Comparison of ENCODE assay signal across 26 mouse cellular contexts in the genomic region with DNA sequence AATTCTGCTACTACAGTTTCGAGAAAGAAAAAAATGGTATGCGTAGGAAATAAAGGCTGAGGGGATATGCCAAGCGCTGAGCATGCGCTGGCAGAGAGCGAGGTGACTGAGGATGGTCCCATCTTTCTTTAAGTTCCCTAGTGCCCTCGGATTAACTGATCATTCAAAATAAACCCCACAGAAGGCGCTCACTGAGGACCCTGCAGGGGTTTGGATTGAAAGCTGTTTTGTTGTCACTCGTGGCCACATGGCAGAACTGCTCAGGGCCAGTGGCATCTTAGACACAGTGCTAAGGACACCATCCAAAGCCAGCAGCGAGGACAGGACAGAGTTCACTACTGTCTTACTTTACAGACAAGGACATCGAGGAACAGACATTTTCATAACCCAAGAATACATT.
"Had no signal": no experiment of that assay in that cellular context is flagged by ENCODE, and none has a peak within 500 bp of the region (broad histone marks: within the 10 kb centered on the region; RNA-seq: fewer than 3 reads in every experiment).

No protein-coding gene starts in this region.

- H3K9me3 ChIP-seq: embryonic facial prominence, embryonic 10.5 days; embryonic facial prominence, embryonic 12.5 days; embryonic facial prominence, embryonic 13.5 days; embryonic facial prominence, embryonic 15.5 days; forebrain, embryonic 10.5 days; forebrain, embryonic 12.5 days; forebrain, embryonic 13.5 days; forebrain, embryonic 15.5 days; heart, embryonic 10.5 days had no signal

- DNase-seq: cerebellum, adult 8-10 months; cerebellum, adult 9-10 months; cerebellum, adult 9-11 months; cerebellum, postnatal 36 days; embryo, embryonic 11 days; forebrain, postnatal 0 days; gastrocnemius, adult 2 months; gastrocnemius, postnatal 10 days; gastrocnemius, postnatal 14 days; gastrocnemius, postnatal 25 days; gastrocnemius, postnatal 36 days; heart, adult 11 months; heart, adult 18-20 months; heart, adult 2 months had no signal

- H3K9ac ChIP-seq: embryonic facial prominence, embryonic 12.5 days; embryonic facial prominence, embryonic 13.5 days; embryonic facial prominence, embryonic 15.5 days; forebrain, embryonic 12.5 days; forebrain, embryonic 13.5 days; forebrain, embryonic 15.5 days; forebrain, postnatal 0 days had no signal

- H3K27me3 ChIP-seq: embryonic facial prominence, embryonic 12.5 days; embryonic facial prominence, embryonic 13.5 days; embryonic facial prominence, embryonic 15.5 days; forebrain, embryonic 12.5 days; forebrain, embryonic 13.5 days; forebrain, embryonic 15.5 days had no signal

- H3K4me3 ChIP-seq: embryonic facial prominence, embryonic 10.5 days; embryonic facial prominence, embryonic 12.5 days; embryonic facial prominence, embryonic 13.5 days; embryonic facial prominence, embryonic 15.5 days; erythroblast, embryonic 14.5 days; forebrain, embryonic 10.5 days; forebrain, embryonic 12.5 days; forebrain, embryonic 13.5 days; forebrain, embryonic 15.5 days; gastrocnemius, adult 2 months; heart, adult 2 months; heart, embryonic 10.5 days had no signal

- H3K4me2 ChIP-seq: embryonic facial prominence, embryonic 12.5 days; embryonic facial prominence, embryonic 13.5 days; embryonic facial prominence, embryonic 15.5 days; forebrain, embryonic 12.5 days; forebrain, embryonic 13.5 days; forebrain, embryonic 15.5 days had no signal

- ATAC-seq: forebrain, embryonic 13.5 days; forebrain, embryonic 14.5 days; forebrain, embryonic 15.5 days; forebrain, embryonic 16.5 days; forebrain, postnatal 0 days had no signal

- H3K4me1 ChIP-seq: embryonic facial prominence, embryonic 10.5 days; embryonic facial prominence, embryonic 12.5 days; embryonic facial prominence, embryonic 13.5 days; embryonic facial prominence, embryonic 15.5 days; forebrain, embryonic 10.5 days; forebrain, embryonic 12.5 days; forebrain, embryonic 13.5 days; forebrain, embryonic 15.5 days; heart, embryonic 10.5 days had no signal

- H3K27ac ChIP-seq: embryonic facial prominence, embryonic 10.5 days; embryonic facial prominence, embryonic 12.5 days; embryonic facial prominence, embryonic 13.5 days; embryonic facial prominence, embryonic 15.5 days; forebrain, embryonic 10.5 days; forebrain, embryonic 12.5 days; forebrain, embryonic 13.5 days; forebrain, embryonic 15.5 days; gastrocnemius, adult 2 months; heart, adult 2 months; heart, embryonic 10.5 days had no signal
